Comparison of ENCODE assay signal across 31 mouse cellular contexts in genomic region chr11:51538388-51538787, GRCm38 (mm10). TPM values are rescaled to one million over a fixed set of nuclear protein-coding genes. Genes with fewer than 3 reads are reported as not detected.
A peak's percentile ranks its signal among the peaks of the same experiment; 100 is the strongest.
DNase-seq lines count a peak whose midpoint lies in the region; ATAC-seq lines count a peak whose summit lies in the region.
"Had no signal": no experiment of that assay in that cellular context is flagged by ENCODE, and none has a peak within 500 bp of the region (broad histone marks: within the 10 kb centered on the region; RNA-seq: fewer than 3 reads in every experiment).

No protein-coding gene starts in this region.

- no peak overlapping the region for H3K27ac ChIP-seq in midbrain, embryonic 10.5 days (replicated peaks)
- H3K27ac ChIP-seq in midbrain, embryonic 11.5 days (ENCODE audit: low read depth, low read length) = no peak overlapping the region
- no peak overlapping the region; the same call in 1 of the 2 replicates for H3K27ac ChIP-seq in limb, embryonic 11.5 days (replicated peaks; ENCODE audit: low read depth, low read length)
- H3K27ac ChIP-seq: gastrocnemius, adult 2 months; hindbrain, embryonic 15.5 days; kidney, embryonic 15.5 days; layer of hippocampus, adult 2 months; limb, embryonic 15.5 days; liver, embryonic 14.5 days; lung, embryonic 15.5 days; midbrain, embryonic 13.5 days had no signal

- H3K27me3 ChIP-seq in midbrain, embryonic 10.5 days (ENCODE audit: low read depth, poor library complexity, severe bottlenecking) = no peaks in the 10 kb centered on the region
- H3K27me3 ChIP-seq in midbrain, embryonic 11.5 days (ENCODE audit: control insufficient read depth, insufficient read depth, low read length) = no peaks in the 10 kb centered on the region
- H3K27me3 ChIP-seq in limb, embryonic 11.5 days (ENCODE audit: control insufficient read depth, insufficient read depth, low read length) = no peaks in the 10 kb centered on the region
- H3K27me3 ChIP-seq: forebrain, embryonic 13.5 days; hindbrain, embryonic 15.5 days; kidney, embryonic 15.5 days; limb, embryonic 15.5 days; lung, embryonic 15.5 days; midbrain, embryonic 13.5 days had no signal

- H3K36me3 ChIP-seq in midbrain, embryonic 10.5 days = no peaks in the 10 kb centered on the region
- no peaks in the 10 kb centered on the region for H3K36me3 ChIP-seq in midbrain, embryonic 11.5 days (ENCODE audit: control insufficient read depth, insufficient read depth, low read length)
- H3K36me3 ChIP-seq in limb, embryonic 11.5 days (ENCODE audit: control insufficient read depth, insufficient read depth, low read length) = no peaks in the 10 kb centered on the region
- H3K36me3 ChIP-seq: embryonic facial prominence, embryonic 13.5 days; G1E; hindbrain, embryonic 15.5 days; kidney, embryonic 15.5 days; limb, embryonic 15.5 days; lung, embryonic 15.5 days; midbrain, embryonic 13.5 days had no signal

- H3K4me1 ChIP-seq in midbrain, embryonic 10.5 days = peaks cover 23% of the 10 kb centered on the region
- 0 out of 2 replicates have a peak, but pooled peaks cover 2% of the 10 kb centered on the region for H3K4me1 ChIP-seq in midbrain, embryonic 11.5 days (ENCODE audit: control insufficient read depth, insufficient read depth, low read length)
- H3K4me1 ChIP-seq in limb, embryonic 11.5 days (ENCODE audit: control insufficient read depth, insufficient read depth, low read length) = peaks cover 32% of the 10 kb centered on the region
- H3K4me1 ChIP-seq: hindbrain, embryonic 15.5 days; lung, embryonic 15.5 days had no signal

- peak; percentile 61 for DNase-seq in embryo, embryonic 10 days (ENCODE audit: low spot score)
- no peak for DNase-seq in embryo, embryonic 9.5 days (ENCODE audit: extremely low spot score)
- DNase-seq in midbrain, embryonic 10.5 days (ENCODE audit: low spot score) = peak; percentile 14
- no peak for DNase-seq in midbrain, embryonic 11.5 days (ENCODE audit: low spot score, missing footprints)
- peak; percentile 58 for DNase-seq in limb, embryonic 11.5 days (ENCODE audit: low spot score)
- no peak for DNase-seq in layer of hippocampus, postnatal 36 days
- no peak for DNase-seq in liver
- DNase-seq: adrenal gland, postnatal 14 days; cerebellum, adult 11-12 months; cerebellum, adult 9-11 months; gastrocnemius, adult 2 months; gastrocnemius, postnatal 36 days; heart, adult 18-20 months; heart, postnatal 4 days; kidney, adult 18-20 months; kidney, postnatal 36 days; lung, postnatal 36 days; spleen, adult 18-20 months had no signal

- no peak overlapping the region for H3K4me3 ChIP-seq in midbrain, embryonic 10.5 days
- H3K4me3 ChIP-seq in midbrain, embryonic 11.5 days (ENCODE audit: low read depth, low read length) = no peak overlapping the region
- no peak overlapping the region for H3K4me3 ChIP-seq in limb, embryonic 11.5 days (ENCODE audit: low read depth, low read length)
- H3K4me3 ChIP-seq: embryonic facial prominence, embryonic 13.5 days; erythroblast, embryonic 14.5 days; forebrain, embryonic 13.5 days; gastrocnemius, adult 2 months; hindbrain, embryonic 15.5 days; kidney, embryonic 15.5 days; layer of hippocampus, adult 2 months; limb, embryonic 15.5 days; lung, embryonic 15.5 days; midbrain, embryonic 13.5 days had no signal

- no peak overlapping the region for H3K9ac ChIP-seq in midbrain, embryonic 11.5 days (ENCODE audit: low read length)
- H3K9ac ChIP-seq in limb, embryonic 11.5 days (ENCODE audit: low read length) = no peak overlapping the region
- H3K9ac ChIP-seq: embryonic facial prominence, embryonic 13.5 days; forebrain, embryonic 13.5 days; hindbrain, embryonic 15.5 days; kidney, embryonic 15.5 days; limb, embryonic 15.5 days; liver, embryonic 14.5 days; lung, embryonic 15.5 days; midbrain, embryonic 13.5 days had no signal

- no peak overlapping the region for H3K4me2 ChIP-seq in midbrain, embryonic 11.5 days
- H3K4me2 ChIP-seq in limb, embryonic 11.5 days (ENCODE audit: low read depth, severe bottlenecking) = no peak overlapping the region
- H3K4me2 ChIP-seq: embryonic facial prominence, embryonic 13.5 days; forebrain, embryonic 13.5 days; heart, embryonic 11.5 days; hindbrain, embryonic 15.5 days; kidney, embryonic 15.5 days; limb, embryonic 15.5 days; lung, embryonic 15.5 days; midbrain, embryonic 13.5 days had no signal

- WGBS in midbrain, embryonic 10.5 days = 55% methylated on average over 7 of the region's 7 CpGs
- WGBS in midbrain, embryonic 11.5 days = 57% methylated on average over 7 of the region's 7 CpGs
- 16% methylated on average over 7 of the region's 7 CpGs for WGBS in limb, embryonic 11.5 days

- H3K9me3 ChIP-seq in midbrain, embryonic 10.5 days (replicated peaks) = no peaks in the 10 kb centered on the region
- H3K9me3 ChIP-seq in midbrain, embryonic 11.5 days (ENCODE audit: control insufficient read depth, low read length) = no peaks in the 10 kb centered on the region
- no peaks in the 10 kb centered on the region for H3K9me3 ChIP-seq in limb, embryonic 11.5 days (ENCODE audit: control insufficient read depth, low read length)
- H3K9me3 ChIP-seq: embryonic facial prominence, embryonic 13.5 days; forebrain, embryonic 13.5 days; G1E; hindbrain, embryonic 15.5 days; kidney, embryonic 15.5 days; limb, embryonic 15.5 days; lung, embryonic 15.5 days; midbrain, embryonic 13.5 days had no signal

- ATAC-seq in midbrain, embryonic 11.5 days (ENCODE audit: low FRiP score) = no peak
- ATAC-seq in limb, embryonic 11.5 days (ENCODE audit: insufficient number of reproducible peaks, low FRiP score, low TSS enrichment, low read depth) = no peak
- ATAC-seq: inflammation-experienced regulatory T-cells, adult 6 months had no signal

RNA-seq across cellular contexts. Expression of gene Phykpl, which starts 46.2 kb away (rescaled TPM):
- polyA plus RNA-seq in midbrain, embryonic 10.5 days (2016; fragmentation: Nextera tagmentation; extraction: Ambion mirVana) = 14.4 and 15.1 TPM in 2 replicates
- polyA plus RNA-seq in midbrain, embryonic 11.5 days (2014; fragmentation: Nextera tagmentation; extraction: Ambion mirVana) = 9.6 and 10.7 TPM in 2 replicates
- 11.0 and 12.5 TPM in 2 replicates for polyA plus RNA-seq in limb, embryonic 11.5 days (2014; fragmentation: Nextera tagmentation; extraction: Ambion mirVana)
- total RNA-seq in layer of hippocampus, postnatal 36 days (2021) = 1 to 10 TPM; 7.9 to 9.5 TPM

Comparison
In these comparisons a context has a peak if more than half of its experiments do, and no peak if none do; other contexts are left out.
1. DNase-seq: peak in embryo, embryonic 10 days (single experiment), midbrain, embryonic 10.5 days (single experiment) and limb, embryonic 11.5 days (single experiment); none in embryo, embryonic 9.5 days (single experiment), midbrain, embryonic 11.5 days (single experiment), layer of hippocampus, postnatal 36 days (0 of 2) and liver (single experiment).